Comparison of ENCODE assay signal across 8 mouse cellular contexts in genomic region chr7:127117948-127118347, GRCm38 (mm10). TPM values are rescaled to one million over a fixed set of nuclear protein-coding genes. Genes with fewer than 3 reads are reported as not detected.
DNase-seq lines count a peak whose midpoint lies in the region; ATAC-seq and TF ChIP-seq lines count a peak whose summit lies in the region.

No protein-coding gene starts in this region.

- H3K27me3 ChIP-seq in forebrain, postnatal 0 days (ENCODE audit: insufficient read depth, low read length): peaks cover 12% of the 10 kb centered on the region; the same call in 1 of the 2 replicates
- peaks cover 20% of the 10 kb centered on the region for H3K27me3 ChIP-seq in forebrain, embryonic 16.5 days (replicated peaks; ENCODE audit: control insufficient read depth, insufficient read depth, low read length)
- no peaks in the 10 kb centered on the region for H3K27me3 ChIP-seq in intestine, postnatal 0 days (replicated peaks; ENCODE audit: control insufficient read depth, insufficient read depth, low read length)

- H3K4me3 ChIP-seq in forebrain, postnatal 0 days (ENCODE audit: low read depth, low read length): no peak overlapping the region
- H3K4me3 ChIP-seq in forebrain, embryonic 16.5 days (replicated peaks; ENCODE audit: low read length): no peak overlapping the region
- no peak overlapping the region for H3K4me3 ChIP-seq in intestine, postnatal 0 days (ENCODE audit: low read depth, low read length)

- ATAC-seq in forebrain, postnatal 0 days: 0 out of 2 replicates have a peak, but pooled peaks have one; percentile 18
- ATAC-seq in forebrain, embryonic 16.5 days: no peak
- ATAC-seq in intestine, postnatal 0 days: peak; percentile 55

- no peaks in the 10 kb centered on the region for H3K36me3 ChIP-seq in forebrain, postnatal 0 days (ENCODE audit: insufficient read depth)
- no peaks in the 10 kb centered on the region for H3K36me3 ChIP-seq in forebrain, embryonic 16.5 days (ENCODE audit: control insufficient read depth, insufficient read depth)
- no peaks in the 10 kb centered on the region for H3K36me3 ChIP-seq in intestine, postnatal 0 days (ENCODE audit: control insufficient read depth, insufficient read depth)

- no peak overlapping the region for H3K4me2 ChIP-seq in forebrain, postnatal 0 days (ENCODE audit: low read depth)
- no peak overlapping the region for H3K4me2 ChIP-seq in forebrain, embryonic 16.5 days (ENCODE audit: low read length)
- no peak overlapping the region for H3K4me2 ChIP-seq in intestine, postnatal 0 days (replicated peaks; ENCODE audit: low read depth)

- no peak overlapping the region for H3K9ac ChIP-seq in forebrain, postnatal 0 days
- H3K9ac ChIP-seq in forebrain, embryonic 16.5 days (replicated peaks; ENCODE audit: low read depth, low read length): no peak overlapping the region
- H3K9ac ChIP-seq in intestine, postnatal 0 days (ENCODE audit: low read depth, low read length): 0 out of 2 replicates have a peak overlapping the region, but pooled peaks have one; percentile 17

- 56% methylated on average over 5 of the region's 5 CpGs for WGBS in forebrain, postnatal 0 days
- WGBS in forebrain, embryonic 16.5 days: 53% methylated on average over 5 of the region's 5 CpGs
- WGBS in intestine, postnatal 0 days: 12% methylated on average over 5 of the region's 5 CpGs

- H3K9me3 ChIP-seq in forebrain, postnatal 0 days (ENCODE audit: low read length): no peaks in the 10 kb centered on the region
- no peaks in the 10 kb centered on the region for H3K9me3 ChIP-seq in forebrain, embryonic 16.5 days (ENCODE audit: control insufficient read depth, low read length)
- H3K9me3 ChIP-seq in intestine, postnatal 0 days (ENCODE audit: control insufficient read depth): no peaks in the 10 kb centered on the region

- no peak for DNase-seq in forebrain, postnatal 0 days
- peak; percentile 27 for DNase-seq in urinary bladder, postnatal 14 days (ENCODE audit: low spot score)
- DNase-seq in urinary bladder, postnatal 36 days (ENCODE audit: low spot score in 2 of 2): no peak
- peak; percentile 55 for DNase-seq in yolk sac, embryonic 10.5 days (ENCODE audit: low spot score)
- no peak for DNase-seq in layer of hippocampus, postnatal 10 days (ENCODE audit: low spot score in 2 of 2)
- DNase-seq in urinary bladder, postnatal 10 days (ENCODE audit: low spot score): no peak

- peak; percentile 54 for TF ChIP-seq CTCF in forebrain, postnatal 0 days (IDR thresholded peaks at IDR 0.05; ENCODE audit: low read depth)
- peak; percentile 66 for TF ChIP-seq CTCF in intestine, postnatal 0 days (IDR thresholded peaks at IDR 0.05; ENCODE audit: low read depth)

- no peak overlapping the region for H3K27ac ChIP-seq in forebrain, postnatal 0 days (ENCODE audit: low read depth, low read length)
- no peak overlapping the region for H3K27ac ChIP-seq in forebrain, embryonic 16.5 days (ENCODE audit: low read length)
- H3K27ac ChIP-seq in intestine, postnatal 0 days (ENCODE audit: low read depth, low read length): no peak overlapping the region

- H3K4me1 ChIP-seq in forebrain, postnatal 0 days (ENCODE audit: insufficient read depth): no peaks in the 10 kb centered on the region
- H3K4me1 ChIP-seq in forebrain, embryonic 16.5 days (replicated peaks; ENCODE audit: control insufficient read depth, insufficient read depth, low read length): no peaks in the 10 kb centered on the region; the same call in 1 of the 2 replicates
- peaks cover 19% of the 10 kb centered on the region for H3K4me1 ChIP-seq in intestine, postnatal 0 days (replicated peaks; ENCODE audit: control insufficient read depth, insufficient read depth, low read length)

RNA-seq across cellular contexts. Expression of gene Qprt, which starts 4.1 kb away (rescaled TPM):
- 0.54 and 0.90 TPM in 2 replicates for total RNA-seq in forebrain, postnatal 0 days (2014; rRNA removed)
- polyA plus RNA-seq in forebrain, postnatal 0 days (2015; fragmentation: Nextera tagmentation; extraction: Ambion mirVana): 0.84 and 1.2 TPM in 2 replicates
- polyA plus RNA-seq in forebrain, embryonic 16.5 days (2015; fragmentation: Nextera tagmentation; extraction: Ambion mirVana): 0.28 and 1.0 TPM in 2 replicates
- polyA plus RNA-seq in intestine, postnatal 0 days (2015; fragmentation: Nextera tagmentation; extraction: Ambion mirVana): 1.8 and 2.0 TPM in 2 replicates
- total RNA-seq in layer of hippocampus, postnatal 10 days (2021): under 1 TPM; 0.20 to 0.57 TPM

RNA-seq across cellular contexts. Expression of gene Spn, which starts 19.7 kb away (rescaled TPM):
- total RNA-seq in forebrain, postnatal 0 days (2014; rRNA removed): 0.14 and 0.15 TPM in 2 replicates
- 0.10 TPM in 1 of 2 replicates, not detected in the other for polyA plus RNA-seq in forebrain, postnatal 0 days (2015; fragmentation: Nextera tagmentation; extraction: Ambion mirVana)
- 0.09 TPM in 1 of 2 replicates, not detected in the other for polyA plus RNA-seq in forebrain, embryonic 16.5 days (2015; fragmentation: Nextera tagmentation; extraction: Ambion mirVana)
- polyA plus RNA-seq in intestine, postnatal 0 days (2015; fragmentation: Nextera tagmentation; extraction: Ambion mirVana): 0.09 and 0.13 TPM in 2 replicates
- under 1 TPM; 0.33 to 0.55 TPM for total RNA-seq in layer of hippocampus, postnatal 10 days (2021)

RNA-seq across cellular contexts. Expression of gene AI467606, which starts 26.8 kb away (rescaled TPM):
- 1.4 and 1.5 TPM in 2 replicates for total RNA-seq in forebrain, postnatal 0 days (2014; rRNA removed)
- polyA plus RNA-seq in forebrain, postnatal 0 days (2015; fragmentation: Nextera tagmentation; extraction: Ambion mirVana): 1.1 and 1.3 TPM in 2 replicates
- polyA plus RNA-seq in forebrain, embryonic 16.5 days (2015; fragmentation: Nextera tagmentation; extraction: Ambion mirVana): 1.5 and 1.9 TPM in 2 replicates
- 5.2 and 5.8 TPM in 2 replicates for polyA plus RNA-seq in intestine, postnatal 0 days (2015; fragmentation: Nextera tagmentation; extraction: Ambion mirVana)
- 1 to 10 TPM; 1.3 to 1.4 TPM for total RNA-seq in layer of hippocampus, postnatal 10 days (2021)

RNA-seq across cellular contexts. Expression of gene Zg16, which starts 30.8 kb away (rescaled TPM):
- not detected in 2 replicates for total RNA-seq in forebrain, postnatal 0 days (2014; rRNA removed)
- polyA plus RNA-seq in forebrain, postnatal 0 days (2015; fragmentation: Nextera tagmentation; extraction: Ambion mirVana): not detected in 2 replicates
- not detected in 2 replicates for polyA plus RNA-seq in forebrain, embryonic 16.5 days (2015; fragmentation: Nextera tagmentation; extraction: Ambion mirVana)
- 175 and 225 TPM in 2 replicates for polyA plus RNA-seq in intestine, postnatal 0 days (2015; fragmentation: Nextera tagmentation; extraction: Ambion mirVana)
- not detected for total RNA-seq in layer of hippocampus, postnatal 10 days (2021)

Comparison
In these comparisons a context has a peak if more than half of its experiments do, and no peak if none do; other contexts are left out.
1. DNase-seq: peak in urinary bladder, postnatal 14 days (single experiment) and yolk sac, embryonic 10.5 days (single experiment); none in forebrain, postnatal 0 days (single experiment), urinary bladder, postnatal 36 days (0 of 2), layer of hippocampus, postnatal 10 days (0 of 2) and urinary bladder, postnatal 10 days (single experiment).